Mouse (Mus musculus): Measurements from ENCODE around the gene Mlxip.

Gene Mlxip

GRCm38 (mm10) chr5:123436071-123436779 lies 41.6 kb downstream of the Mlxip start:
- no peak for DNase-seq

DNA sequence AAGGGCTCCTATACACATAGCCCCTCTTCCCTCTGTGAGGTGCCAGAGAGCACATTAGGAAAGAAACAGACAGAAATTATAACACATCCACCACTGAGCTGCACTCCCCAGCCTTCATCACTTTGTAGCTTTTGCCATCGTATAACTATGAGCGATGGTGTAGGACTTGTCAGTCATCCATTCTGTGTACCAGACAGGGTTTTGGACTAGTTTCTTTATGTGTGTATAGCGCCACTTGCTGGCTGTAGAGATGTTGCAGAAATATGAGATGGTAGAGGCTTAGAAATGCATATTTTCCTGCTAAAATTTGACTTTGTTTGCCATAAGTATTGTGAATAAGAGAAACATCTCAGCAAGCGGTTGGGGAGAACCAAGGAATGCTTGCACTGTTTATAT lies 42.2 kb downstream of the Mlxip start:
- peak; percentile 57 for DNase-seq

- DNase-seq = no peak
These were observed 43.8 kb downstream of the Mlxip start for GRCm38 (mm10) chr5:123438381-123438780.

- DNase-seq = no peak
These were observed 44.7 kb downstream of the Mlxip start for GRCm38 (mm10) chr5:123439312-123439711.

- DNase-seq = no peak
These were observed 45.3 kb downstream of the Mlxip start for GRCm38 (mm10) chr5:123439941-123440340.

GRCm38 (mm10) chr5:123440664-123441063 lies 46.1 kb downstream of the Mlxip start:
- DNase-seq = peak; percentile 34

- DNase-seq = no peak
These were observed 47.7 kb downstream of the Mlxip start for GRCm38 (mm10) chr5:123442283-123442682.

DNA sequence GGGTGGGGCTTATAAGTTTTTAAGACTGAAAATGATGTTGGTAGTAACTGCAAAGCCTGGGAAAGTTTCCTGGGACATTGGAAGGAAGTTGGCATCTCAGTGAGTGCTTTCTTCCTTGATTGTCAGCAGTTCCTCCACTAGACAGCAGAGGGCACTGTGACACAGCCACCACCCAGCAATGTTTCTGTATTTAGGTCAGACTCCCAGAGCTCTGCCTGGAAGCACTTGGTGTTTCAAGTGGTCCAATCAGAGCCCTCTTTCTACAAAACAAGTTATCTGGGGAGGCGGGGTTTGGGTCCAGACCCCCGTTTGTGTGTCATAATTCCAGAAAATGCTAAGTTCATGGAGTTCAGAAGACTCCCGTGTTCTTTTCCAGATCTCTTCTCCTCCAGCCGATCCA lies 49.5 kb downstream of the Mlxip start:
- peak; percentile 72 for DNase-seq

DNA sequence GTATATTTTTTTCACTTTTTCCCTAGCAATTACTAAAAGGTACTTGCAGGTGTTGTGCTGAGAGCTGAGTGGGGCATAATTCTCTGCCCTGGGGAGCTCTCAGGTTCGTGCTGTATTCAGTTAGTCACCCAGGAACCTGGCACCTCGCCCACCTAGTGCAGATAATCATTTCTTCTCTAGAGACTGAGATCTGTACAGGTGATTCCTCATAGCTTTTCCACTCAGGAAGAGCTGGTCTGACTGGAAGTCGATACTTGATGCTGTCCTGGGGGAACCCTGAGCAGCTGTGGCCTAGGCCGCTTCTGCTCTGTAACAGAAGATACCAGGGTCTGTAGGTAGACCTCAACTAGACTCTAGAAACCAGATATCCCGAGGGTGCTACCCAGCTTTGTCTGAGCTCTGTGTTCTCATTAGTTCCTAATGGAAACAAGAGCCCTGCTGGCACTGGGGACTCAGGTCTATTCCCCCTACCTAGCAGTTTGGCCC lies 50.3 kb downstream of the Mlxip start:
- DNase-seq = no peak

- DNase-seq = no peak
These were observed 57.3 kb downstream of the Mlxip start for GRCm38 (mm10) chr5:123451886-123452285.

- no peak for DNase-seq
These were observed 66.8 kb downstream of the Mlxip start for GRCm38 (mm10) chr5:123461420-123461819.

DNA sequence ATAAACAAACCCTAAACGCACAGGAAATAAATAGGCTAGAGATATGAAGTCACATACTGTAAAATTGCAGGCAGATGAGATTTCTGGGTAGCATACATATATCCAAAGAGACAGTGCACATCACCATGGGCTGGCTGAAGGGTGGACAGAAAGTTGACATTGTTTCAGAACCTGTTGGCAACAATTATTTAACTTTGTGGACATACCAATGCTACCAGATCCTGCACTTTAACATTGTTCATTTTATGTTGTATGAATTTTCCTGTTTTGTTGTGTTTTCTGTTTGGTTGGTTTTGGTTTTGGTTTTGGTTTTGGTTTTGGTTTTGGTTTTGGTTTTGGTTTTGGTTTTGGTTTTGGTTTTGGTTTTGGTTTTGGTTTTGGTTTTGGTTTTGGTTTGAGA lies 70.0 kb downstream of the Mlxip start:
- no peak for DNase-seq

DNA sequence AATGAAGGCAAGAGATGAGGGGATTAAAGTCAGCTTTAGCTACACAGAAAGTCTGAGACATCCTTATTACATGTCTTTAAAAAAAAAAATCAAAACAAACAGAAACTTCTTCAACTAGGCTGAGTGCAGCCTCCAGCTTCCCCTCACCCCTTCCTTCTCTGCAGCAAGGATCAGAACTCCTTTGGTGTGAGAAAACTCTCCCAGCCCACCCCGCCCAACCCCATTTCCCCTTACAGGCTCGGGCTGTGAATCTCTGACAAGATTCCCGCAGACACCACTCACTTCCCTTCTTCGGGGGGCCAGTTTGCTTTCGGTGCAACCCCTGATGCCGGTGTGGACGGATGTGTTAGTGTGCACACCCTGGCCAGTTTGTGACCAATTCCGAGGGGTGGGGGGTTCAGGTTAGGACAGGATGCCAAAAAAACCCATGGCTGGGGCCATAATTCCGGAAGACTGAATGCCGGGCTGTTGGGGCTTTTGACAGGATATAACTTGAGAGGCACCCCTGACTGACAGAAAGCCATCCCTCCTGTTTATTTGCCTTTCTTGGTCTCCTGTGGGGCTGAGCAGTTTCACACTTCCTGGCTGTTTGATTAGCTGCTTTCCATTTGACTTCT lies 76.3 kb downstream of the Mlxip start:
- DNase-seq = no peak

DNA sequence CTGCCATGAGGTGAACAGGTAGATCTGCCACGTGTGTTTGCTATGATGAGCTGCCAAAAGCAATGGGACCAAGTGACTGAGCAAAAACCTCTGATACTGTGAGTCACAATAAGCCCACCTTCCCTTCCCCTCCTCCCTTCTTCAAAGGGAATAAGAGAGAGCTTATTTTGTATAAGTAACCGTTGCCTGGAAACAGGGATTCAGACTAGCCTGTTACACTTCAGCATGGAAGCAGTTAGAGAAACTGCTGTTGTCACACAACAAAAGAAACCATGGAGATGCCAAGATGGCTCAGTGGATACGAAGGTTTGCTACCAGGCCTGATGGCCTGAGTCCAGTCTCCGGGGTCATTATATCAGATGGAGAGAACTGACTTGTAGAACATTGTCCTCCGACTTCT lies 79.2 kb downstream of the Mlxip start:
- DNase-seq = no peak

- DNase-seq = no peak
These were observed 93.2 kb downstream of the Mlxip start for GRCm38 (mm10) chr5:123487659-123488395.

GRCm38 (mm10) chr5:123489112-123489785 lies 94.7 kb downstream of the Mlxip start, which contains the start of the genes Lrrc43 and Il31:
Gene Lrrc43, plus strand, starts transcription at chr5:123489305.
Gene Il31, minus strand, starts transcription at chr5:123489489.
- DNase-seq = no peak

DNA sequence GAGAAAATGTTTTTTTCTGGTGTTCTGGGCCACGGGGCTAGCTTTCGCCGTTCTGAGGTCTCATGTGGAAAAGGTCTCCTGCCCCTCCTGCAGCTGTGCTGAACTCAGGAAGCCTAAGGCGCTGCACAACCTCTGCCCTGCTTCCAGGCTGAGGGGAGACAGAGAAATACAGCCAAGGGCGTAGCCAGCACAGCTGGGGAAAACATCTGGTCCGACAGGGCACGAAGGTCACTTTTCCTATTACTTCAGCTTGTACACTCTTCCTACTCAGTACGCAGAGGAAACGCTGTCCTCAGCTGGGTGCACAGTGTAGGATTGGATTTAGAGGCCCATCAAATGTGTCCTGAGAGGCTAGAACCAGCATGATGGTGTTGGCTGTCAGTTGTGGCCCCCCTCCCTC lies 95.3 kb downstream of the Mlxip start:
- DNase-seq = no peak

- DNase-seq = peak; percentile 50
These were observed 105.1 kb downstream of the Mlxip start for GRCm38 (mm10) chr5:123499717-123500116.

GRCm38 (mm10) chr5:123501973-123502372 lies 107.4 kb downstream of the Mlxip start:
- DNase-seq = no peak

All from right cerebral cortex, adult 18-20 months (tissue).